Mouse (Mus musculus): ENCODE measurements at regions not wholly inside any gene's neighbourhood (a gene's known extent, or its start where the extent isn't known, plus 50 kb on each side); places are given as distances from the start of the nearest gene placed in this dataset.

GRCm38 (mm10) chr3:133846301-133846700, 301.4 kb upstream of the Tet2 start:
- no peak for DNase-seq (ENCODE audit: low spot score in 2 of 2)

- no peak for DNase-seq (ENCODE audit: low spot score in 2 of 2)
Observed at GRCm38 (mm10) chr3:133874383-133874782, 329.4 kb upstream of the Tet2 start.

GRCm38 (mm10) chr3:133876439-133877072, 331.6 kb upstream of the Tet2 start:
- DNase-seq (ENCODE audit: low spot score in 2 of 2): peak; percentile 57 to 86

- no peak for DNase-seq (ENCODE audit: low spot score in 2 of 2)
Observed at GRCm38 (mm10) chr3:133877310-133877709, 332.4 kb upstream of the Tet2 start.

GRCm38 (mm10) chr3:133880626-133881025, 335.7 kb upstream of the Tet2 start:
- no peak for DNase-seq (ENCODE audit: low spot score in 2 of 2)

- no peak for DNase-seq (ENCODE audit: low spot score in 2 of 2)
Observed at GRCm38 (mm10) chr3:133901931-133902330, 334.4 kb upstream of the Cxxc4 start.

- no peak for DNase-seq (ENCODE audit: low spot score in 2 of 2)
Observed at GRCm38 (mm10) chr3:133922200-133922599, 314.1 kb upstream of the Cxxc4 start.

- DNase-seq (ENCODE audit: low spot score in 2 of 2): no peak
Observed at GRCm38 (mm10) chr3:133965322-133965721, 271.0 kb upstream of the Cxxc4 start.

- DNase-seq (ENCODE audit: low spot score in 2 of 2): peak in 1 of 2 experiments; percentile 8
Observed at GRCm38 (mm10) chr3:133968176-133968575, 268.1 kb upstream of the Cxxc4 start.

- no peak for DNase-seq (ENCODE audit: low spot score in 2 of 2)
Observed at GRCm38 (mm10) chr3:133972774-133973173, 263.5 kb upstream of the Cxxc4 start.

- no peak for DNase-seq (ENCODE audit: low spot score in 2 of 2)
Observed at GRCm38 (mm10) chr3:133987681-133988080, 248.6 kb upstream of the Cxxc4 start.

- DNase-seq (ENCODE audit: low spot score in 2 of 2): no peak
Observed at GRCm38 (mm10) chr3:133993971-133994370, 242.3 kb upstream of the Cxxc4 start.

- no peak for DNase-seq (ENCODE audit: low spot score in 2 of 2)
Observed at GRCm38 (mm10) chr3:133999965-134000364, 236.3 kb upstream of the Cxxc4 start.

- no peak for DNase-seq (ENCODE audit: low spot score in 2 of 2)
Observed at GRCm38 (mm10) chr3:134000595-134000994, 235.7 kb upstream of the Cxxc4 start.

GRCm38 (mm10) chr3:134014805-134015204, 221.5 kb upstream of the Cxxc4 start:
- no peak for DNase-seq (ENCODE audit: low spot score in 2 of 2)

- DNase-seq (ENCODE audit: low spot score in 2 of 2): no peak
Observed at GRCm38 (mm10) chr3:134015412-134015811, 220.9 kb upstream of the Cxxc4 start.

- DNase-seq (ENCODE audit: low spot score in 2 of 2): peak; percentile 10 to 31
Observed at GRCm38 (mm10) chr3:134033862-134034261, 202.4 kb upstream of the Cxxc4 start.

- no peak for DNase-seq (ENCODE audit: low spot score in 2 of 2)
Observed at GRCm38 (mm10) chr3:134036310-134036934, 199.9 kb upstream of the Cxxc4 start.

GRCm38 (mm10) chr3:134050649-134051048, 185.6 kb upstream of the Cxxc4 start:
- no peak for DNase-seq (ENCODE audit: low spot score in 2 of 2)

GRCm38 (mm10) chr3:134082461-134082860, 153.8 kb upstream of the Cxxc4 start:
- no peak for DNase-seq (ENCODE audit: low spot score in 2 of 2)

- peak; percentile 11 to 14 for DNase-seq (ENCODE audit: low spot score in 2 of 2)
Observed at GRCm38 (mm10) chr3:134099471-134100125, 136.7 kb upstream of the Cxxc4 start.

GRCm38 (mm10) chr3:134102151-134102738, 134.0 kb upstream of the Cxxc4 start:
- DNase-seq (ENCODE audit: low spot score in 2 of 2): no peak

All from layer of hippocampus, adult 8-10 months (tissue).